Mouse (Mus musculus) kidney, adult 2 months (tissue): ENCODE results near the gene Ntf5.

Experiments
- CTCF ChIP-seq: fragments of 200-500 bp; conservative IDR thresholded peaks from 2 replicates; pipeline ENCODE4 v1.5.1; 2011; ENCODE audit warnings: low read depth, mild to moderate bottlenecking, control low read depth, low read length, moderate library complexity, mixed read lengths; ENCODE audit not compliant: insufficient read depth, insufficient read length
- POLR2A ChIP-seq: fragments of 200-500 bp; IDR thresholded peaks from one replicate; pipeline ENCODE4 v1.6.1; 2011; ENCODE audit warnings: low read depth, low read length, control low read depth

DNA sequence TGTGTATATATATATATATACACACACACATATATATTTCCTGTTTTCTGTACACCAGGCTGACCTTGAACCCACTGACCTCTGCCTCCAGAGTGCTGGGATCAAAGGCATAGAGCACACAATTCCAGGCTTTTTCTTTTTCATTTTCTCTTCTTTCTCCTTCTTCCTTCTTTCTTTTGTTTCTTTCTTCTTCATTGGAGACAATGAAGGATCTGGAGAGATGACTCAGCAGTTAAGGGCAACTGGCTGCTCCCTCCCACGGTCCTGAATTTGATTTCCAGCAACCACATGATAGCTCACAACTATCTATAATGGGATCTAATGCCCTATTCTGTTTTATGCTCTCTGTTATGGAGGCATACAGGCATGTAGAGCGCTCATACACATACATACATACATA, 16.7 kb upstream of the Ntf5 start:
- TF ChIP-seq CTCF (no peak), POLR2A (no peak)
